Mouse (Mus musculus) embryonic facial prominence, embryonic 14.5 days (tissue): ENCODE measurements around the gene Cnksr1. TPM values are rescaled to one million over a fixed set of nuclear protein-coding genes. Genes with fewer than 3 reads are reported as not detected.
A peak's percentile ranks its signal among the peaks of the same experiment; 100 is the strongest.

Source experiments
- ATAC-seq: fragments of 200-750 bp; cut with Nextera tagmentation; 2 replicates; pipeline ENCODE4 v1.8.0; 2017; ENCODE audit warnings: low read depth, moderate number of reproducible peaks, moderate TSS enrichment
- DNase-seq: peaks from one replicate; pipeline ENCODE4 v3.0.0-alpha.2; 2015; ENCODE audit warnings: low spot score
- H3K27ac ChIP-seq: fragments of 300-500 bp; sonication (generic); replicated peaks from 2 replicates; pipeline ENCODE4 v1.5.1; 2014; ENCODE audit warnings: low read depth, mild to moderate bottlenecking, low read length, moderate library complexity
- H3K27me3 ChIP-seq: fragments of 300-500 bp; sonication (generic); replicated peaks from 2 replicates; pipeline ENCODE4 v1.6.1; 2014; ENCODE audit warnings: low read length; ENCODE audit not compliant: control insufficient read depth, insufficient read depth
- H3K36me3 ChIP-seq: fragments of 300-500 bp; sonication (generic); 2 replicates; pipeline ENCODE4 v1.6.1; 2014; ENCODE audit warnings: low read length, mixed read lengths; ENCODE audit not compliant: control insufficient read depth, insufficient read depth
- H3K4me1 ChIP-seq: fragments of 300-500 bp; sonication (generic); 2 replicates; pipeline ENCODE4 v1.6.1; 2014; ENCODE audit warnings: antibody characterized with exemption, low read length; ENCODE audit not compliant: control insufficient read depth, insufficient read depth
- H3K4me2 ChIP-seq: fragments of 300-500 bp; sonication (generic); 2 replicates; pipeline ENCODE4 v1.6.1; 2014; ENCODE audit warnings: low read depth, mild to moderate bottlenecking, low read length, moderate library complexity, mixed read lengths
- H3K4me3 ChIP-seq: fragments of 300-500 bp; sonication (generic); 2 replicates; pipeline ENCODE4 v1.5.1; 2014; ENCODE audit warnings: low read depth, mild to moderate bottlenecking, low read length
- H3K9ac ChIP-seq: fragments of 300-500 bp; sonication (generic); 2 replicates; pipeline ENCODE4 v1.6.1; 2014; ENCODE audit warnings: low read depth, mild to moderate bottlenecking, low read length, moderate library complexity, mixed read lengths
- H3K9me3 ChIP-seq: fragments of 300-500 bp; sonication (generic); 2 replicates; pipeline ENCODE4 v1.6.1; 2016; ENCODE audit warnings: low read length; ENCODE audit not compliant: control insufficient read depth
- WGBS: fragments of 180-500 bp; shearing (Covaris S2); extraction: QIAGEN DNeasy Blood & Tissue Kit; methylation state at CpG from one replicate; pipeline ENCODE4 v1.1.7; 2014; 5-methylcytosine and 5-hydroxymethylcytosine counted together
- polyA plus RNA-seq: library from polyadenylated mRNA; unstranded; fragments of >200 nt; fragmentation: Nextera tagmentation; extraction: Ambion mirVana; gene quantifications from 2 replicates; pipeline ENCODE4 v1.2.1, GENCODE M21; 2014

The Cnksr1 gene
- polyA plus RNA-seq, 1 experiment from 2014 or later: 2.6 TPM

DNA sequence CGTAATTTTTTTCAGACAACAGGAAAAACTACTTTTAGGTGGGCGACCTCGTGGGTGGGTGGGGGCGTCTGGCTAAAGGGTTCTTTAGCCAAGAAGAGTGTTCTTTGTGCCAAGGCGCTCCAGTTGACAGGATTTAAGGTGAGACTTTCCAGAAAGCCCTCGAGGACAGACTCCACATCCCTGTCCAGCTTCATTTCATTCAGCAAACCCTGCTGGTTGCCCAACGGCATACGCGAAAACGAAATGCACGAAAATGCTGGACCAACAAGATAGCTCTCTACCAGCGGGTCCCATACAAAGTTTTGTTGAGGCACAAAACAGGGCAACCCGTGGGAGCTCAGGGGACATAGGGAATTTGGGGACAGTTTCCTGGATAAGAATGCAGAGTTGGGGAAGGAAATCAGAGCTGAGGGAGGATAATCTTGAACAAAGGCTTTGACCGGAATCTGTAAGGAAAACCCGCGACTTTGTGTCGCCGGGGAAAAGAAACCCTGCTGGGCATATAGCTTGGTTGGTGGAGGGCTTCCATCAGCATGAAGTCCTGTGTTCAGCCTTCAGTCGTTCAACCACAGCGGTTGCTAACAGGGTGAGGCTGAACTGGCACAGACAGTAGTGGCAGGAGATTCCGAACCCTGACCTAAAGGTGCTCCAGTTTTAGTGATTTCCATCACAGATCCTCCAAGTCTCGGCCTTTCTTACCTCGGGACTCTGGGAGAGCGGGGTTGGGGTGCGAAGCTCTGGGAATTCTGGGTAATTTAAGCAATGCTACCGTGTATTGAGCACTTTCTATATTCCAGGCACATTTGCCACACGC lies 12.1 kb upstream of the Cnksr1 start:
- H3K4me2 ChIP-seq: peak overlapping the region; percentile 93
- no peak overlapping the region for H3K27ac ChIP-seq
- H3K9ac ChIP-seq: peak overlapping the region; percentile 52; the same call in 1 of the 2 replicates
- no peaks in the 10 kb centered on the region for H3K36me3 ChIP-seq
- H3K27me3 ChIP-seq: peaks cover 86% of the 10 kb centered on the region
- H3K4me1 ChIP-seq: peaks cover 37% of the 10 kb centered on the region
- no peaks in the 10 kb centered on the region for H3K9me3 ChIP-seq
- ATAC-seq (no peak), DNase-seq (no peak)
- 6% methylated on average over 26 of the region's 27 CpGs for WGBS
- peak overlapping the region; percentile 54 for H3K4me3 ChIP-seq

DNA sequence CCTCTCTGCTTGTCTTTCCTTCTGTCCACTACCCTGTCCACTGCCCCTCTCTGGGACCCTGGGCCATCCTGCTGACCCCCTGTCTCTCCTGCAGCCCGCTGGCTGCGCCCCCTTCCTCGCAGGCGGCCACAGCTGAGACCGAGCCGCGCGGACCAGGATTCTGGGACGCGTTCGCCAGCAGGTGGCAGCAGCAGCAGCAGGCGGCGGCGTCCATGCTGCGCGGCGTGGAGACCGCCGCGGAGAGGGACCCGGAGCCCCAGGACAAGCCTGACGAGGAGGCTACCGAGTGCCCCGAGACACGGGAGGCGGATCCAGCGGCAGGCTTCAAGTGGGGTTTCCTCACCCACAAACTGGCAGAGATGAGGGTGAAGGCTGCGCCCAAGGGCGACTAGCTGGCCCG lies 11.5 kb upstream of the Cnksr1 start:
- WGBS: 1% methylated on average over 21 of the region's 30 CpGs
- peak overlapping the region; percentile 54 for H3K4me3 ChIP-seq
- H3K4me1 ChIP-seq: peaks cover 40% of the 10 kb centered on the region
- H3K9me3 ChIP-seq: no peaks in the 10 kb centered on the region
- H3K9ac ChIP-seq: peak overlapping the region; percentile 52
- ATAC-seq (peak; percentile 70), DNase-seq (peak; percentile 71)
- peak overlapping the region; percentile 93 for H3K4me2 ChIP-seq
- no peak overlapping the region for H3K27ac ChIP-seq
- H3K27me3 ChIP-seq: peaks cover 80% of the 10 kb centered on the region
- no peaks in the 10 kb centered on the region for H3K36me3 ChIP-seq

DNA sequence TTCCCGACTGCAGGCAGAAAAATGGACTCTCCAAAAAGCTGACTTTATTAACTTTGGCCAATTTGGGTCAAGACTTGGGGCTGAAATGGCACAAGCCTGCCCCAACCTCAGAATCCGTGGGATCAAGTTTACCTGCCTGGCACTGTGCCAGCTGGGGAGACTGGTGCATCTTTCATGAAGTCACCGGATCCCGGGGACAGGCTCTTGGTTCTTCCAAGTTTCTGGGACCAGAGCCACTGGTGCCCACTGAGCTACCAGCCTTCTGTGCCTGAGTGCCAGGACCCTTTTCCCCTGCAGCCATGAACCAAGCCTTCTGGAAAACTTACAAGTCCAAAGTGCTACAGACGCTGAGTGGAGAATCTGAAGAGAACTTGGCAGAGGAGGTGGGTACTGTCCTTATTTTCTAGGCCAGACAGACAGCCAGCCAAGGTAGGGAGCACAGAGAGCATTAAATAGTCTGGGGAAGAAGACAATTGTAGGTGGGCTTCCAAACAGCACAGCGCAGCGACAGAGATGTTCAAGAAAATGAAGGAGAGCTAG lies 8.6 kb upstream of the Cnksr1 start, which contains the start of gene Gm30191:
Gm30191 (plus strand) TSS at position 217 of the 540 bp plus-strand sequence.
- Histone ChIP-seq H3K36me3 (no peaks in the 10 kb centered on the region), H3K4me2 (peak within 1 kb of the TSS; percentile 94), H3K9me3 (no peaks in the 10 kb centered on the region), H3K4me3 (peak within 1 kb of the TSS; percentile 84), H3K4me1 (peaks cover 32% of the 10 kb centered on the region), H3K27me3 (peaks cover 52% of the 10 kb centered on the region), H3K27ac (no peak within 1 kb of the TSS), H3K9ac (peak within 1 kb of the TSS; percentile 54)
- WGBS: 71% methylated on average over 7 of the region's 7 CpGs
- no peak for DNase-seq
- ATAC-seq: no peak

DNA sequence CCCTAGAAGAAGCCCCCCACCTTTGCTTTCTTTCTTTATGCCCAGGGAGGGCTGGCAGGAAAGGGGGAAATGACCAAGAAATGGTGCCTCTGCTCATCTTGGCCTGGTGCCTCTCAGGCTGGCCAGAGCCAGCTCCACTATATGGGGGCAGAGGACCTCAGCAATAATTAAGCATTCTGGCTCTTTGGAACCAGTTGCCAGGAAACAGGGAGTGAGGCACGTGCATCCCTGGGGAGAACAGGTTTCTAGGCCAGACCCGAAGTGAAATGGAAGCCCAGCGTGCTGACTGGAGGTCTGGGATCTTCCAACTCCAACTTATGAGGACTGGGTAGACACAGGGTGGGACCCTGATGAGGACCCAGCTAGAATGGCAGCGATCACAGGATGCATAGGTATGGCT lies 8.1 kb upstream of the Cnksr1 start:
- H3K9ac ChIP-seq: no peak overlapping the region
- no peak overlapping the region for H3K4me2 ChIP-seq
- H3K4me1 ChIP-seq: peaks cover 28% of the 10 kb centered on the region
- peaks cover 47% of the 10 kb centered on the region for H3K27me3 ChIP-seq
- H3K9me3 ChIP-seq: no peaks in the 10 kb centered on the region
- no peak overlapping the region for H3K27ac ChIP-seq
- H3K36me3 ChIP-seq: no peaks in the 10 kb centered on the region
- WGBS: 29% methylated on average over 4 of the region's 4 CpGs
- no peak for ATAC-seq
- DNase-seq: no peak
- no peak overlapping the region for H3K4me3 ChIP-seq

DNA sequence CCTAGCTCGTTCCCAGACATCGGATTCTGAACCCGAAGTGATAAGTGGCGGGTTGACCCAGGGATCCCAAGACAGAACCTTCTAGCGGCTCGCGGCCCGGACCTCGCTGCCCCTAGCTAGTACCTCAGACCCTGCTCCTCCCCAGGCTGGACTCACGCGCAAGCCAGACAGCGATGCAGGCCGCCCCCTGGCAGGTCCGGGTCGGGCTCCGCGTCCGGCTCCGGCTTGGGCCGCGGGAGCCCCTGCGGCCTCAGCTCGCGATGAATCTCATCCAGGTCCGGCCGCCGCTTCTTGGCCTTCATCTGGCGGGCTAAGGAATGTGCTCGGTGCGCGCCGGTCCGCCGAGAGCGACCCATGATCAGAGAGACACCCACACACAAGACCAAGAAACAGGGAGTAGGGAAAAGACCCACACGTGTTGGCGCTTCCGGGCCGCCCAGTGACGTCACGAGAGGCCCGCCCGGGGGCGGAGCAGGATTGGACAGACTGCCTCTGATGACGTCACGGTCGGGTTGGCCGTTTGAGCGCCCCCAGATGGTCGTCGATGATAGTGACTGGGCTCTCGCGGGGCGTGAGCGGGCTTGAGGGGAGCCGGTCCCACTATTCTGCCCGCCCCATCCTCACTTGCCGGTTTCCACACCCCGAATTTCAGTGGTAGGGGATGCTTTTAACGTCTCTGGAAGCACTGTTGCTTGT lies 7.1 kb upstream of the Cnksr1 start, which contains the start of gene Zfp593:
Zfp593 (minus strand) TSS at position 445 of the 696 bp plus-strand sequence.
- Histone ChIP-seq H3K9ac (peak within 1 kb of the TSS; percentile 86), H3K36me3 (no peaks in the 10 kb centered on the region), H3K27me3 (peaks cover 37% of the 10 kb centered on the region), H3K4me2 (peak within 1 kb of the TSS; percentile 94), H3K4me3 (peak within 1 kb of the TSS; percentile 84), H3K27ac (no peak within 1 kb of the TSS; the same call in 1 of the 2 replicates), H3K4me1 (peaks cover 21% of the 10 kb centered on the region), H3K9me3 (no peaks in the 10 kb centered on the region)
- WGBS: under 1% methylated on average over 55 of the region's 60 CpGs
- peak; percentile 94 for DNase-seq
- peak; percentile 56 for ATAC-seq

DNA sequence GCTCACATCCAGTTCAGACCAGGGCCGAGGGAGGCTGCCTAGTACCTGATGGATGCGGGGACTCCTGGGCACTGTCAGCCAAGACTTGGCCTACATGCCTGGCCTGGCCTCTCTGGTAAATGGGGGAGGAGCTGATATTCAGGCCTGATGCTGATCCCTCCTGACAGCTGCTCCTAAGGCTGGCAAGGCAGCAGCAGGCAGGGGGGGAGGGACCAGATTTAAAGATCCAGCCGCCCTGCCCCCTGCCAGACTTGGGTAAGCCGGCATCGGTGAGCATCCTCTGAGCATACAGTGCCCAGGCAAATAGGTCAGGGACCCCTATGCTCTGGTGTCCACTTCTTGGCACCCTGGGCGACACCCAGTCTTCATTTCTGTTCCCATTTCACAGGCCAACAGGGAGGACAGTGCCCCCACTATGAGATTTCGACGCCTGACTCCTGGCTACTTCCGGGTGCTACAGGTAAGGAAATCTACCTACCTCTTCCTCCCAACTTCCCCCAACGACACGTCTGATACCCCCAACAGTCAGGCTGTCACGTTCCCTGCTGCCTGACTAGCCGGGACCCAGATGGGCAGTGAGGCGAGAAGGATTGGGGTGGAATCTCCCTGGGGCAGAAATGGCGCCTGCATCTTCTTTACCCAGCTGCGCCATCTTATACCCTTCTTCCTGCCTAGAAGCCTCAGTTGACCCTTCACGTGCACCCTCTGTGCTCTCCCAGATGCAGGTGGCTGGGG lies 5.5 kb upstream of the Cnksr1 start, which contains the start of gene E130218I03Rik:
E130218I03Rik (plus strand) TSS at position 147 of the 735 bp plus-strand sequence.
- H3K27ac ChIP-seq: no peak within 1 kb of the TSS
- H3K9ac ChIP-seq: no peak within 1 kb of the TSS; the same call in 1 of the 2 replicates
- WGBS: 84% methylated on average over 17 of the region's 17 CpGs
- ATAC-seq (peak; percentile 51; the same call in 1 of the 2 replicates), DNase-seq (peak; percentile 70)
- no peaks in the 10 kb centered on the region for H3K9me3 ChIP-seq
- H3K4me2 ChIP-seq: peak within 1 kb of the TSS; percentile 94
- peaks cover 23% of the 10 kb centered on the region for H3K27me3 ChIP-seq
- H3K36me3 ChIP-seq: no peaks in the 10 kb centered on the region
- peak within 1 kb of the TSS; percentile 84; the same call in 1 of the 2 replicates for H3K4me3 ChIP-seq
- H3K4me1 ChIP-seq: peaks cover 20% of the 10 kb centered on the region

DNA sequence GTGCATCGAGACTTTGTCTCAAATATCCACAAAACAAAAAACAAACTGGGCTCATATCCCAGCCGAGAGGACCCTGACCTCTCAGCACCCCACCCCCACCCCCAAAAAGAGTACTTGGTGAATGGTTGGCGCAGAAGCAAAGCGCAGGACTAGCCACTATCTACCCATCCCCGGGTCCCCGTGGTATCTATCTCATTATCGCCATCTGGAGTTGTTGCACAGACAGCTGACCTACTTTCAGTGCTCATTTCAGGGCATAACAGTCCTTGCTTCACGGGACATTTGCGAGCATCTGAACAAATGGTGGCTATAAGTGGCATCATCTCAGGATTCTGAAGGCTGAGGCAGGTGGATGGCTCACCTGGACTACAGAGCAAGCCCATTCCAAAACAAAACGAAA lies 487 bp upstream of the Cnksr1 start:
- Histone ChIP-seq H3K36me3 (no peaks in the 10 kb centered on the region), H3K4me3 (peak overlapping the region; percentile 25), H3K4me2 (peak overlapping the region; percentile 52), H3K27me3 (peaks cover 15% of the 10 kb centered on the region), H3K27ac (no peak overlapping the region), H3K9me3 (no peaks in the 10 kb centered on the region), H3K4me1 (peaks cover 7% of the 10 kb centered on the region), H3K9ac (0 out of 2 replicates have a peak overlapping the region, but pooled peaks have one; percentile 30)
- WGBS: 13% methylated on average over 10 of the region's 10 CpGs
- ATAC-seq: no peak
- DNase-seq: no peak
